Mouse (Mus musculus): ENCODE measurements around the gene Rabgap1. TPM values are rescaled to one million over a fixed set of nuclear protein-coding genes. Genes with fewer than 3 reads are reported as not detected.

Rabgap1 gene
- polyA plus RNA-seq, 1 experiment from 2014 or later, result 65.1 TPM

- no peak overlapping the region for H3K27ac ChIP-seq
- no peak overlapping the region for H3K4me3 ChIP-seq
- H3K9me3 ChIP-seq, result no peaks in the 10 kb centered on the region
- H3K4me2 ChIP-seq (replicated peaks), result no peak overlapping the region
- H3K9ac ChIP-seq, result no peak overlapping the region
- peaks cover 19% of the 10 kb centered on the region for H3K36me3 ChIP-seq
- WGBS, result 94% methylated on average over 4 of the region's 4 CpGs
- ATAC-seq (ENCODE audit: insufficient number of reproducible peaks, insufficient read depth, low FRiP score, low TSS enrichment), result no peak
- no peaks in the 10 kb centered on the region for H3K27me3 ChIP-seq
- peaks cover 5% of the 10 kb centered on the region; the same call in 1 of the 2 replicates for H3K4me1 ChIP-seq
Measured at GRCm38 (mm10) chr2:37518561-37519285, 75.6 kb downstream of the Rabgap1 start.

GRCm38 (mm10) chr2:37519286-37519640, 76.2 kb downstream of the Rabgap1 start:
- H3K4me3 ChIP-seq, result no peak overlapping the region
- no peaks in the 10 kb centered on the region for H3K9me3 ChIP-seq
- no peak for ATAC-seq (ENCODE audit: insufficient number of reproducible peaks, insufficient read depth, low FRiP score, low TSS enrichment)
- H3K4me2 ChIP-seq (replicated peaks), result no peak overlapping the region
- WGBS, result 90% methylated on average over 1 of the region's 1 CpGs
- no peak overlapping the region for H3K27ac ChIP-seq
- no peak overlapping the region for H3K9ac ChIP-seq
- no peaks in the 10 kb centered on the region for H3K27me3 ChIP-seq
- peaks cover 5% of the 10 kb centered on the region; the same call in 1 of the 2 replicates for H3K4me1 ChIP-seq
- H3K36me3 ChIP-seq, result peaks cover 19% of the 10 kb centered on the region

GRCm38 (mm10) chr2:37527587-37527986, 84.5 kb downstream of the Rabgap1 start:
- Histone ChIP-seq H3K36me3 (no peaks in the 10 kb centered on the region), H3K9me3 (no peaks in the 10 kb centered on the region), H3K4me2 (replicated peaks) (no peak overlapping the region), H3K4me1 (no peaks in the 10 kb centered on the region), H3K9ac (no peak overlapping the region), H3K27me3 (no peaks in the 10 kb centered on the region), H3K27ac (no peak overlapping the region), H3K4me3 (no peak overlapping the region)
- no peak for ATAC-seq (ENCODE audit: insufficient number of reproducible peaks, insufficient read depth, low FRiP score, low TSS enrichment)

DNA sequence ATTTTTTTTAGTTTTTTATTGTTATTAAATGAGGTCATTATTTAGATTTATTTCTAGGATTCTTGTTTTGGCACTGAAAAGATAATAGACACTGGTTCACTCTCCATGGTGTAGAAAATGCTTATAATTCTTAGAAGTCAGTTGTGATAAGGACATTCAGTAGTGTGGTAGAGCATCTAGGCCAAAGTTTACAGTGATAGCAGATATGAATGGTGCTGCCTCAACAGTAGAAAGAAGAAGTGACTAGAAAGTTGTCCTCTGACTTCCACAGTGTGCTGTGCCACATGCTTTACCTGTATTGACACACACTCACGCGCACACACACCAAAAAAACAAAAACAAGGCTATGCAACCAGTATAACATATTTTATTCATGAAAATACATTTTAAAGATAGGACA, 86.3 kb downstream of the Rabgap1 start:
- Histone ChIP-seq H3K4me3 (no peak overlapping the region), H3K36me3 (peaks cover 9% of the 10 kb centered on the region), H3K27ac (no peak overlapping the region), H3K4me1 (no peaks in the 10 kb centered on the region), H3K27me3 (no peaks in the 10 kb centered on the region), H3K9ac (no peak overlapping the region), H3K9me3 (no peaks in the 10 kb centered on the region), H3K4me2 (replicated peaks) (no peak overlapping the region)
- ATAC-seq (ENCODE audit: insufficient number of reproducible peaks, insufficient read depth, low FRiP score, low TSS enrichment), result no peak
- WGBS, result 92% methylated on average over 2 of the region's 2 CpGs

GRCm38 (mm10) chr2:37530766-37531165, 87.7 kb downstream of the Rabgap1 start:
- H3K4me1 ChIP-seq, result no peaks in the 10 kb centered on the region
- no peaks in the 10 kb centered on the region for H3K27me3 ChIP-seq
- no peak overlapping the region for H3K4me2 ChIP-seq (replicated peaks)
- H3K9me3 ChIP-seq, result no peaks in the 10 kb centered on the region
- H3K36me3 ChIP-seq, result peaks cover 21% of the 10 kb centered on the region
- H3K4me3 ChIP-seq, result no peak overlapping the region
- H3K9ac ChIP-seq, result no peak overlapping the region
- ATAC-seq (ENCODE audit: insufficient number of reproducible peaks, insufficient read depth, low FRiP score, low TSS enrichment), result no peak
- no peak overlapping the region for H3K27ac ChIP-seq
- 82% methylated on average over 1 of the region's 1 CpGs for WGBS

DNA sequence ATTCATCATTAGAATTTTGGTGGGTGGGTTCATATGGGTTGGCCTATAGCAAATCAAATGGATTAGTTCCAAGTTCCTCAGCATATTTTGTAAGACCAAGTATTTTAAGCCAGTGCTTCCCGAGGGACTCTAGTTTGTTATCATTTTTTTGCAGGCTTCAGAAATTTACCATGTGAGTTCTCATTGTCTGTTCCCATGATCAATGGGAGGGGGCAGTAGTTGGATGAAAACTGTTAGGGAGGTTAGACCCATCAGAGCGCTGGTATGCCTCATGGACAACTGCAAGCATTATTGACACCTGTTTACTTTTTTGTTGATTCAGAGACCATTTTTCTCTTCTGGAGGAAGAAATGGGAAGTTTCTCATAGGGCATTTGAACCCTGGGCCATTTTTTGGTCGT, 88.6 kb downstream of the Rabgap1 start:
- ATAC-seq (ENCODE audit: insufficient number of reproducible peaks, insufficient read depth, low FRiP score, low TSS enrichment), result no peak
- H3K9me3 ChIP-seq, result no peaks in the 10 kb centered on the region
- 76% methylated on average over 3 of the region's 3 CpGs for WGBS

DNA sequence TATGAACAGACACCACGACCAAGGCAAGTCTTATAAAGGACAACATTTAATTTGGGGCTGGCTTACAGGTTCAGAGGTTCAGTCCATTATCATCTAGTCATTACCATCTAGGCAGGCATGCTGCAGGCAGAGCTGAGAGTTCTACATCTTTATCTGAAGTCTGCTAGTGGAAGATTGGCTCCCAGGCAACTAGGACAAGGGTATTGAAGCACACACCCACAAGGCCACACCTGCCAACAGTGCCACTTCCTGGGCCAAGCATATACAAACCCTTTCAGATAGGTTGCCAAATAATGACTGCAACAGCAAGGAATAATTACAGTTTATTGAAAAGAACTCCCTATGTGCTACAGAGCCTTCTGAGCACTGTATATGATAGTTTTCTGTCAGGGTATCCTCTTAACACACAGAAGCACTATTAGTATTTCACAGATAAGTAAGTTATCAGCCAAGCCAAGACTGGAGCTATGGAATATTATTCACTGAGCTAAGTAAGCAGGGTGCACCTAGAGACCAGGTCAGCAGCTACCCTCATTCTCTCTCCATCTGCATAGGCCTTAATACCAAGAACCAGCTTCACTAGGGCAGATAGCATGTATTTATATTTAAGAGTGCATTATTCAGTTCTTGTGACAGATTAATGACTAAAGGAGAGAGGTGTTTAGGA, 106.4 kb downstream of the Rabgap1 start:
- Histone ChIP-seq H3K36me3 (peaks cover 63% of the 10 kb centered on the region), H3K27ac (no peak overlapping the region), H3K27me3 (no peaks in the 10 kb centered on the region), H3K4me2 (replicated peaks) (no peak overlapping the region), H3K4me3 (no peak overlapping the region), H3K4me1 (no peaks in the 10 kb centered on the region), H3K9me3 (no peaks in the 10 kb centered on the region), H3K9ac (no peak overlapping the region)
- ATAC-seq (ENCODE audit: insufficient number of reproducible peaks, insufficient read depth, low FRiP score, low TSS enrichment), result no peak
- WGBS, result 91% methylated on average over 1 of the region's 1 CpGs

More for the DNA sequence above, 88.6 kb downstream of the Rabgap1 start:
- Histone ChIP-seq H3K4me1 (no peaks in the 10 kb centered on the region), H3K36me3 (peaks cover 23% of the 10 kb centered on the region), H3K4me2 (replicated peaks) (no peak overlapping the region), H3K9ac (no peak overlapping the region), H3K27me3 (no peaks in the 10 kb centered on the region), H3K27ac (no peak overlapping the region), H3K4me3 (no peak overlapping the region)

DNA sequence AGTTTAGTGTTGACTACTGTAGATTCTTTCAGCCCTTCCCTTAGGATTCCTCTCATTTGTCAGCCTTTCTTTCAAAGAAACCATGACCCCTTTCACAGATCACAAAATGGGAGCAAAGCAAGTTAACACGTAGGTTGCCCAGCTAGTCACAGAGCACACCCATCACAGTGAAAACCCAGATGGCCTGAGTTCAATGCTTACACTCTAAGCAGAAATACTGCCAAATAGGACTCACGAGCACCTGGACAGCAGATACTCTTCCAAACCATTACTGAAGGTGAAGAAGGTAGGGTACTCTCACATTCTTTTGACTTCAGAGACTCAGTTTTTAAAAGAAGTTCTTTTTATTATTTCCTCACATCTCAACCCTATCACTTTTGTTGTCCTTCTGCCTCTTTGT, 113.3 kb downstream of the Rabgap1 start:
- 72% methylated on average over 2 of the region's 2 CpGs for WGBS
- no peak overlapping the region for H3K27ac ChIP-seq

DNA sequence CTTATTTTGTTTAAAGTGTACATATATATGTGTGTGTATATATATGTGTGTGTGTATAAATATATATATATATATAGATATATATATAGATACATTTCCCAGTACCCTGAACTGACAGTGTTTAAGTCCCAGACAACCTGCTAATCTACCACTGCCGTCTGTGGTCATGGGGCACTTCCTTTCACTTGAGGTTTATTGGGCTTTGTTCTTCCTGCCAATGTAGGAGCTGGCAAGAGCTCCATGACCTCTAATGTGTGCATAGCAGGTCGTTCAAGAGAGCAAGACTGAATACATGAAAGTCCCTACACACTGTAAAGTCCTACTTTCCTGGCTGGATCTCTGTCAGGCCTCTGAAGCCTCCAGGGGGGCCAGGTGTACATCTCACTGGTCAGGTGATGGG, 122.5 kb downstream of the Rabgap1 start:
- no peak overlapping the region for H3K4me2 ChIP-seq (replicated peaks)
- H3K27me3 ChIP-seq, result no peaks in the 10 kb centered on the region
- H3K9ac ChIP-seq, result no peak overlapping the region
- no peak for ATAC-seq (ENCODE audit: insufficient number of reproducible peaks, insufficient read depth, low FRiP score, low TSS enrichment)
- no peak overlapping the region for H3K4me3 ChIP-seq
- no peak overlapping the region for H3K27ac ChIP-seq
- no peaks in the 10 kb centered on the region for H3K9me3 ChIP-seq
- peaks cover 73% of the 10 kb centered on the region for H3K36me3 ChIP-seq
- no peaks in the 10 kb centered on the region for H3K4me1 ChIP-seq
- 78% methylated on average over 2 of the region's 2 CpGs for WGBS

More for the DNA sequence above, 113.3 kb downstream of the Rabgap1 start:
- Histone ChIP-seq H3K4me1 (no peaks in the 10 kb centered on the region), H3K9ac (no peak overlapping the region), H3K4me2 (replicated peaks) (no peak overlapping the region), H3K9me3 (no peaks in the 10 kb centered on the region), H3K4me3 (no peak overlapping the region), H3K36me3 (peaks cover 81% of the 10 kb centered on the region), H3K27me3 (no peaks in the 10 kb centered on the region)
- no peak for ATAC-seq (ENCODE audit: insufficient number of reproducible peaks, insufficient read depth, low FRiP score, low TSS enrichment)

DNA sequence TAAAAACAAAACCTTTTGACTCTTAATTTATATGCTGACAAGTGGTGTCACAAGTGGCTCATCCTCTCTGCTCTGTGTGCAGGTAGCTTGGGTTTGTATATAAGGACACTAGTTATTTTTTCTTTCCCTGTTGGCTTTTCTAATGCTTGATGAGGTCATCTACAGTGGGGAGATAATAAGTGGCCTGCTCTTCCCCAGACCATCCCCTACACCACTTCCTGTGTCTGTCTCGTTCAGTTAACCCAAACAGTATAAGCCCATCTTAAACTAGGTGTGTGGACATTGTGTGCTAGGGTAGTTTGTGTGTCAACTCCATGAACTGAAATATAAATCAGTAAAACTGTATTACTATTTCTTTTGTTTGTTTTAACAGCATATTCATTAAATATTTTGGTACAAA, 123.0 kb downstream of the Rabgap1 start:
- Histone ChIP-seq H3K4me2 (replicated peaks) (no peak overlapping the region), H3K27me3 (no peaks in the 10 kb centered on the region), H3K9ac (no peak overlapping the region), H3K4me1 (no peaks in the 10 kb centered on the region), H3K27ac (no peak overlapping the region), H3K4me3 (no peak overlapping the region), H3K36me3 (peaks cover 69% of the 10 kb centered on the region), H3K9me3 (no peaks in the 10 kb centered on the region)
- no peak for ATAC-seq (ENCODE audit: insufficient number of reproducible peaks, insufficient read depth, low FRiP score, low TSS enrichment)
- 68% methylated on average over 1 of the region's 1 CpGs for WGBS

GRCm38 (mm10) chr2:37569888-37570287, 126.8 kb downstream of the Rabgap1 start:
- H3K4me2 ChIP-seq (replicated peaks), result no peak overlapping the region
- H3K27me3 ChIP-seq, result no peaks in the 10 kb centered on the region
- ATAC-seq (ENCODE audit: insufficient number of reproducible peaks, insufficient read depth, low FRiP score, low TSS enrichment), result no peak
- no peak overlapping the region for H3K4me3 ChIP-seq
- no peak overlapping the region for H3K9ac ChIP-seq
- H3K4me1 ChIP-seq, result no peaks in the 10 kb centered on the region
- peaks cover 42% of the 10 kb centered on the region for H3K36me3 ChIP-seq
- no peaks in the 10 kb centered on the region for H3K9me3 ChIP-seq
- WGBS, result 85% methylated on average over 5 of the region's 5 CpGs
- H3K27ac ChIP-seq, result no peak overlapping the region

DNA sequence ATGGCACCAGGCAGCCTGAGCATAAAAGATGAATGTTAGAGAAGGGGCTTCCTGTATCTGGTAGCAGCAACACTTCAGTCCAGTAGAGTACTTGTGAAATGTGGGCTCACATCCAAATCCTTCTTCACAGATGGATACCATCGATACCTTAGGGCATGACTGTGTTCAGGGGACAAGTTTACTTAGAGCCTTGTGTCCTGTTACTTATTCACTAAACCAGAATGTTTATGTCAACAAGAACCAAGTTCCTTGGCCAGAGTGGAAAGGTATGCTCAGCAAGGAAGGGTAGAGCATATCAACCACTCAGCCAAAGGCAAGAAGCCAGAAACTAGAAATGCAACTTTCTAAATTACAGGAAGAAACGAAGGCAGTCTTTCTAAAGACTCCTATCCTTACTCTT, 127.6 kb downstream of the Rabgap1 start:
- Histone ChIP-seq H3K9me3 (no peaks in the 10 kb centered on the region), H3K36me3 (peaks cover 36% of the 10 kb centered on the region), H3K4me3 (no peak overlapping the region), H3K9ac (no peak overlapping the region), H3K4me2 (replicated peaks) (no peak overlapping the region), H3K27me3 (no peaks in the 10 kb centered on the region), H3K4me1 (no peaks in the 10 kb centered on the region), H3K27ac (no peak overlapping the region)
- no peak for ATAC-seq (ENCODE audit: insufficient number of reproducible peaks, insufficient read depth, low FRiP score, low TSS enrichment)
- 98% methylated on average over 2 of the region's 2 CpGs for WGBS
